Mouse (Mus musculus): ENCODE data around the gene Fgfr2.

Fgfr2 gene

DNA sequence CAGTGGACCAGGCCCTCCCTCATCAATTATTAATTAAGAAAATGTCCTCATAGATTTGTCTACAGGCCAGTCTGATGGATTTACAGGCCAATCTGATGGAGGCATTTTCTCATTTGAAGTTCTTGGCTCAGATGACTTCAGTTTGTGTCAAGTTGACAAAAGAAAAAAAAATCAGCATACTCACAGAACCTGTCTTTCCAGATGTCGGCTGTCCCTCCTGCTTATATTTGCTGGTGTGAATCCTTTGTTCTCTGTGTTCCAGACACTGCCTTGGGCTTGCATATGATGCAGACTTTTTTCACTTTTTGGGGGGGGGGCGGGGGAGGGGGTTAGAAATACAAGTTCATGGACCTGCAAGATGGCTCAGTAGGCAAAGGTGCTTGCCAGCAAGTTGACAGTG lies 1472.9 kb downstream of the Fgfr2 start:
- Histone ChIP-seq H3K27me3 (ENCODE audit: control insufficient read depth, insufficient read depth, low read length, poor library complexity, severe bottlenecking) (no peaks in the 10 kb centered on the region), H3K36me3 (ENCODE audit: control insufficient read depth, insufficient read depth, low read length, poor library complexity, severe bottlenecking) (no peaks in the 10 kb centered on the region)
- DNase-seq (ENCODE audit: low read depth, low spot score), result no peak

DNA sequence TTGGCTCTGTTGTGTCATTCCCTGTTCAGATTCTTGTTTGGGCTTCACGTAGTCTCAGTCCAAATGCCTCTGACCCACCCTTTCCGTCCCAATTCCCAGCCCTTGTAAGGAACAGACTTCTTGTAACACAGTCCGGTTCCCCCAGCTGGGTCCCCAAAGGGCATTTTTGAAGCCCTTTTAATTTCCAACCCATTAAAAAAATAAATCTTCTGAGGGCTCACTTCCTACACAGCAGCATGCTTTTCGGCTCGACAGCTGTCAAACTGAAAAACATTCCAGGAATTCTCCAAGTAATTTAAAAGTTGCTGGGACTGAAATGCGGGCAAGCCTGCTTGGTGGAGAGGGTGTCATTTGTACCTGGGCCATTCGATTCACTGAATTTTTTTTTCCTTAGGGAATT lies 1474.9 kb downstream of the Fgfr2 start:
- Histone ChIP-seq H3K36me3 (ENCODE audit: control insufficient read depth, insufficient read depth, low read length, poor library complexity, severe bottlenecking) (no peaks in the 10 kb centered on the region), H3K27me3 (ENCODE audit: control insufficient read depth, insufficient read depth, low read length, poor library complexity, severe bottlenecking) (no peaks in the 10 kb centered on the region)
- no peak for DNase-seq (ENCODE audit: low read depth, low spot score)

DNA sequence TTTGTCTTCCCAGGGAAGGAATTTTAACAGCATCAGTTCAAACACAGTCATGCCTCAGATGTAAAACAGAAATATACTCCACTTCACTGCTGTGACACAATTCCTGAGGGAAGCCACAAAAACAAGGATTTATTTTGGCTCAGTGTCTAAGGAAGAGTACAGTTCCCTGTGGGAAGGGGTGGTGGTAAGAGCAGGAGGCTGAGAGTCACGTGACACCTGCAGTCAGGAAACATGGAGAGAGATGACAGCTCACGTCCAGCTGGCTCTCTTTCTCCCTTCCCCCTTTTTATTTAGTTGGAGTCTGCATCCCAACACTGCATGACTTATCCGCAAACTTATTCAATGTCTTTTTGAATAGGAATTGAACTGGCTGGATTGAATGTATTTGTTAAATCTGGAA lies 1475.6 kb downstream of the Fgfr2 start:
- H3K27me3 ChIP-seq (ENCODE audit: control insufficient read depth, insufficient read depth, low read length, poor library complexity, severe bottlenecking), result no peaks in the 10 kb centered on the region
- no peaks in the 10 kb centered on the region for H3K36me3 ChIP-seq (ENCODE audit: control insufficient read depth, insufficient read depth, low read length, poor library complexity, severe bottlenecking)
- DNase-seq (ENCODE audit: low read depth, low spot score), result no peak

DNA sequence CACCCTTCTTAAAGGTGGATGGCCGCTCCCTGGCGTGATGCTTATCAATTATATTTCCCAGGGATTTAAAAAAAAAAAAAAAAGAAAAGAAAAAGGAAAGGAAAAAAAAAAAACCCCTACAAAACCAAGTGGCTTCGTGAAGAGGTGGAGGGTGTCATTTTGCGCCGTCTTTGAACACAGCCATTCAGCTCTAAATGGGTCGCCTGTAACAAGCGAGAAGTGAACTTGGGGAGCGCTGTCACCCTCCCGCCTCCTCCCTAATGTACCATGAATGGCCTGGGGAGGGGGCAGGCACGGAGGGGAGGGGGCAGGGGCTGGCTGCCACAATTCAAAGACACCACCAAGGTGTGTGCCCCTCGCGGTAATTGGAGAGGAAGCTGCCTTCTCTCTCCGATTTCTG lies 1478.6 kb downstream of the Fgfr2 start:
- Histone ChIP-seq H3K36me3 (ENCODE audit: control insufficient read depth, insufficient read depth, low read length, poor library complexity, severe bottlenecking) (no peaks in the 10 kb centered on the region), H3K27me3 (ENCODE audit: control insufficient read depth, insufficient read depth, low read length, poor library complexity, severe bottlenecking) (no peaks in the 10 kb centered on the region)
- DNase-seq (ENCODE audit: low read depth, low spot score), result no peak

DNA sequence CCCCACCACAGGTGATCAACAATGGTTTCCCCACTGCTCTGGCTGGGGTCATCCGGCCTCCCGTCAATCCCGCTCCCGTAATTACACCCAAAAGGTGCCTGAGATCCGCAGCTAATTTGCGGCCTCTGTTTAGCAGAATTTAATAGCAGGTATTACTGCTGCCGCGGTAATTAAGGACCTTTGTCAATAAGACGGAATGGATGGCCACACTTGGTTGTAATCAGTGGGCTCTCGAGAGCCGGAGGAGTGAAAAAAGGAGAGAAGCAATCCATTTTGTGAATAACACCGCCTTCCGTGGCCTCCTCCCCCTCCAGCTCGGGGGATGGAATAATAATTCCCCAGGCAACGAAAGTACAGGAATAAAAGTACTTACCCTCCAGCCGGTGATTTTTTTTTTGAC lies 1479.1 kb downstream of the Fgfr2 start:
- no peaks in the 10 kb centered on the region for H3K36me3 ChIP-seq (ENCODE audit: control insufficient read depth, insufficient read depth, low read length, poor library complexity, severe bottlenecking)
- DNase-seq (ENCODE audit: low read depth, low spot score), result no peak
- H3K27me3 ChIP-seq (ENCODE audit: control insufficient read depth, insufficient read depth, low read length, poor library complexity, severe bottlenecking), result no peaks in the 10 kb centered on the region

DNA sequence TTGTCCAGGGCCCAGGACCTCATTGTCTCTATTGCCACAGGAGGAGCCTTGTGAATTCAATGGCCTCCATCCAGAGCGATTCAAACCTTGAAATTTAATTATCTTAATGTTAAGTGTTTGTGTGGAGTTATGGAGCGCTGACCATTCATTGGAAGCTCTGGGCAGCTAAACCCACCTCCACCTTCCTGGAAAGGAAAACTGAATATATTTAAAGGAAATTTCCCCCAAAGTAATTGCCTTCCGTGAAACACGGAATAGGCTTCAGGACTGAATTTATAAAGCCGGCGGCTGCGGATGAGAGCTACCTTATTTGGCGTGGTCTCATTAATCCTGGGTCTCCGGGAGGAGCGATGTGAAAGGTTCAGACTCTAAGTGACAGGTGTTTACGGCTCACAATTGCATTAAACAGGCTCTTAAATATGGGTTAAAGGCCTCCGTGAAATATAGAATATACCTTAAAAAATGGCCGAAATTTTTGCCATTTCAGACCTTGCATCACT lies 1479.8 kb downstream of the Fgfr2 start:
- H3K36me3 ChIP-seq (ENCODE audit: control insufficient read depth, insufficient read depth, low read length, poor library complexity, severe bottlenecking), result no peaks in the 10 kb centered on the region
- no peak for DNase-seq (ENCODE audit: low read depth, low spot score)

DNA sequence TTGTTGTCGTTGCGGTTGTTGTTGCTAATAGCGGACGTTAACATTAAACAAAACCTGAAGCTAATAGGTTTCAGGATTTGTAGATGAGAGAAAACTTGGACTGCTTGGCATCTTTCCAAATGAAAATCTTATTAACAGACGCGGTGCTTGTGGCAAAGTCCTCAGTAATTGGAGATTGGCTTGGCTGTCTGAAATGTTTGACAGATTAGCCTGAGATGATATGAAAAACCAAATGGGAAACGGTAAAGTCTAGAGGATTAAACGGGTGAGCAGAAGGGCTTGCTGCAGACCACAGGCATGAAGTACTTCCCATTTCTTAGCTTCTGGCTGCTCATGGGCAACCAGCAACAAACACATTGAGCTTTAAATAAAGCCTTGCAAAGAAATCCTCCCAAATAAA lies 1493.6 kb downstream of the Fgfr2 start:
- DNase-seq (ENCODE audit: low read depth, low spot score), result no peak
- no peaks in the 10 kb centered on the region for H3K27me3 ChIP-seq (ENCODE audit: control insufficient read depth, insufficient read depth, low read length, poor library complexity, severe bottlenecking)
- H3K36me3 ChIP-seq (ENCODE audit: control insufficient read depth, insufficient read depth, low read length, poor library complexity, severe bottlenecking), result no peaks in the 10 kb centered on the region

More for the DNA sequence above, 1479.8 kb downstream of the Fgfr2 start:
- no peaks in the 10 kb centered on the region for H3K27me3 ChIP-seq (ENCODE audit: control insufficient read depth, insufficient read depth, low read length, poor library complexity, severe bottlenecking)

DNA sequence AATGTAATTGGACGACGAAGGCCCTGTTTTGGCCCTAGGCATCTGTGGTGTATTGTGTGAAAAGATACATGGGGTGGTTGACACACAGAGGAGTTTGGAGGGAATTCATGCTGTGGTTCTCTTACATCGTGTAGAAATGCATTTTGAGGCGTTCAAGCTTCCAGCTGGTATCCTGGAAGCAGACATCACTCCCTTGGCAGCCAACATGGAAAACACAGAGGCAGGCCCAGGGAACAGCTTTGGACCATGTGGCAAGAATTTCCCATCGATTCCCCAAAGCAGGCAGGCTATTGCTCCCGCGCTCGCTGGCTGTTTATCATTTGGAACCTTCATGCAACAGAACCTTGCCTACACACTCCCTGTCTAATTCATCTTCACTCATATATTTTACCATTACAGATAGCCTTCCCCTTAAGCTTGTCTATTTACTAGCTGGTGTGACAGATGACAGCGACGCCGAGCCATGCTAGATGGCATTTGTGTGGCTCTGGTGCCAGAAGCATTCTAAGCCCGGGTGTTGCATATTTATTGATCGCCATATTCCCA lies 1494.2 kb downstream of the Fgfr2 start:
- no peak for DNase-seq (ENCODE audit: low read depth, low spot score)
- Histone ChIP-seq H3K36me3 (ENCODE audit: control insufficient read depth, insufficient read depth, low read length, poor library complexity, severe bottlenecking) (no peaks in the 10 kb centered on the region), H3K27me3 (ENCODE audit: control insufficient read depth, insufficient read depth, low read length, poor library complexity, severe bottlenecking) (no peaks in the 10 kb centered on the region)

DNA sequence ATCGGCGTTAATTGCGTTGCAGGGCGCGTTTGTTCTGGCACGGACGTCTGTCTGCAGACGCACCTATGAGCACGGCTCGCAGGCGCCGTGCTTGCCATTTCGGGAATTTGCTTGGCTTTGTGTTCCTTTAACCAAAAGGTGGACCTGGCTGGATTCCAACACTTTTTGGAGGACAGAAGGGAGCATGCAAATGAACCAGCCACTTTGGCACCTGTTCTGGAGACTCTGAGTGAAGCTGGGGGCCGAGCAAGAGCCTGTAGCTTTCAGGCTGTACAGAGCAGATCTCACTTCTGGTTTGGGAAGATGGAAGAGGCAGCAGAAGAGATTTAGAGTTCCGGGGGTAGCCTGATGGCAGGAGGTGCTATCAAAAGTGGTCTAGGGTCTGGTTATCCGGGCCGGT lies 1494.8 kb downstream of the Fgfr2 start:
- DNase-seq (ENCODE audit: low read depth, low spot score), result no peak
- H3K27me3 ChIP-seq (ENCODE audit: control insufficient read depth, insufficient read depth, low read length, poor library complexity, severe bottlenecking), result no peaks in the 10 kb centered on the region
- H3K36me3 ChIP-seq (ENCODE audit: control insufficient read depth, insufficient read depth, low read length, poor library complexity, severe bottlenecking), result no peaks in the 10 kb centered on the region

DNA sequence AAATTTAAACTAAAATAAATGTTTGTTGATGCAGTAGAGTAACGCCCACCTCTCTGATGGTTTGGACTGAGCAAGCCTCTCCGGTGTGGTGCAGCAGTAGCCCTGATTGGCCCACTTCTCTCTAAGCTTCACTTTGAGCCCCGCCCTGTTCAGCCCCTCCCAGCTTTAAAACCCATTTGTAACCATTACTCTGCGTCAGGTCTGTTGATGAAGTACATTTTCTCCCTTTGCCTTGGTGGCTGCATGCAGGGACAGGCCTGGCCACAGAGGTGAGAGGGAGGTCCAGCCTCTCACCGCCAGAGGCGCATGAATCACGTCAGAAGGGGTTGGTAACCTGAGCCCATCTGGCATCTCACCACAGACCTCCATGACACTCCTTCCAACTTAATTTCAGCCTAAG lies 1513.5 kb downstream of the Fgfr2 start:
- DNase-seq (ENCODE audit: low read depth, low spot score), result no peak
- H3K27me3 ChIP-seq (ENCODE audit: control insufficient read depth, insufficient read depth, low read length, poor library complexity, severe bottlenecking), result no peaks in the 10 kb centered on the region
- no peaks in the 10 kb centered on the region for H3K36me3 ChIP-seq (ENCODE audit: control insufficient read depth, insufficient read depth, low read length, poor library complexity, severe bottlenecking)

DNA sequence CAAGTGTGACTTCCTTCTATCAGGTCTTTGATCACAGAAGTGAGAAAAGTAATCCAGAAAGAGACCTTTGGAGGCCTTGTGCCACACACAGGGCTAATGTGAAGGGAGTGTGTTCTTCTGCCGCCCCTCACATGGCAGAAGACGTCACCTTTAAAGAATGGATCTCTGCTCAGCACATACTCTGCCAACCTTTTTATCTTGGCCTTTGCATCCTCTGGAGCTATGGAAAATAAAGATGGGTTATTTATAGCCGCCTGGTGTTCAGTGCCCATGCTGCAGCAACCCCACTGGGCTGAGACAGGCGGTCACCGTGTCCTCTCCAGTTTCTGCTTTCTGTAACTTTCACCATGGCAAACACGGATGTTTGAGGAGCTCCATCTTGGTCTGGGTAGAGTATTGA lies 1515.1 kb downstream of the Fgfr2 start:
- no peak for DNase-seq (ENCODE audit: low read depth, low spot score)
- Histone ChIP-seq H3K27me3 (ENCODE audit: control insufficient read depth, insufficient read depth, low read length, poor library complexity, severe bottlenecking) (no peaks in the 10 kb centered on the region), H3K36me3 (ENCODE audit: control insufficient read depth, insufficient read depth, low read length, poor library complexity, severe bottlenecking) (no peaks in the 10 kb centered on the region)

DNA sequence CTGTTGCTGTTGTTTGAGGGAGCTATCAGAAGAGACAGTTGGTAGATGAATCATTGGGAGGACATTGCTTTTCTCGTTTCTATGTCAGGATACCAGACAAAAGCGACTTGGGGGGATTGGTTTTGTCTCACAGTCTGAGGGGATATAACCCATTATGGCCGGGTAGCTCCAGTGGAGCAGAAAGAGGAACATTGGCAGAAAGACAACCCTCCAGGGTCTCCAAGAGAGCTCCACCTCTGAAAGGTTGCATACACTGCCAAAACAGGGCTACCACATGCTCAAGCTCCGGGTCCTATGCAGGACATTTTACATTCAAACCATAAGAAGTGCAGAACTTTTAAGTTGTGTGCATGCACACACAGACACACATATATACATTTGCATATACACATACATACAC lies 1517.7 kb downstream of the Fgfr2 start:
- DNase-seq (ENCODE audit: low read depth, low spot score), result no peak
- Histone ChIP-seq H3K27me3 (ENCODE audit: control insufficient read depth, insufficient read depth, low read length, poor library complexity, severe bottlenecking) (no peaks in the 10 kb centered on the region), H3K36me3 (ENCODE audit: control insufficient read depth, insufficient read depth, low read length, poor library complexity, severe bottlenecking) (no peaks in the 10 kb centered on the region)

DNA sequence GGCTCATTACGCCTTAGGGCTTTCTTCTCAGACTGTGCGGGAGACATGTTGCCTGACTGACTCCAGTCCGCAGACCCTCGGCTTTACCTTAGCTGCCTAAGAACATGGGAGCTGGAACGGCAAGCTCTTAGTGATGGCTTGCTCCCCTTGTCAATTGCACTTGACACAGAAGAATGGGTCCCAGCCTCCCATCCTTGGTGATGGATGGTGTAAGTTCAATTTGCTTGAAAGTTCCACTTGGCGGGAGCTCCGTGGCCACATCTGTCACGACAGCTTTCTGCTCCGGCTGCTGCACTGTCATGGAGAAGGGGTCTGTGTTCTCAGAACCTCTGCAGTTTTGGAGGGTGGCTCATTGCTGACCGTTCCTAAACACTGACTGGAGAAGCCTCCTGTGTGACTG lies 1518.2 kb downstream of the Fgfr2 start:
- H3K27me3 ChIP-seq (ENCODE audit: control insufficient read depth, insufficient read depth, low read length, poor library complexity, severe bottlenecking), result no peaks in the 10 kb centered on the region
- no peaks in the 10 kb centered on the region for H3K36me3 ChIP-seq (ENCODE audit: control insufficient read depth, insufficient read depth, low read length, poor library complexity, severe bottlenecking)
- DNase-seq (ENCODE audit: low read depth, low spot score), result no peak

DNA sequence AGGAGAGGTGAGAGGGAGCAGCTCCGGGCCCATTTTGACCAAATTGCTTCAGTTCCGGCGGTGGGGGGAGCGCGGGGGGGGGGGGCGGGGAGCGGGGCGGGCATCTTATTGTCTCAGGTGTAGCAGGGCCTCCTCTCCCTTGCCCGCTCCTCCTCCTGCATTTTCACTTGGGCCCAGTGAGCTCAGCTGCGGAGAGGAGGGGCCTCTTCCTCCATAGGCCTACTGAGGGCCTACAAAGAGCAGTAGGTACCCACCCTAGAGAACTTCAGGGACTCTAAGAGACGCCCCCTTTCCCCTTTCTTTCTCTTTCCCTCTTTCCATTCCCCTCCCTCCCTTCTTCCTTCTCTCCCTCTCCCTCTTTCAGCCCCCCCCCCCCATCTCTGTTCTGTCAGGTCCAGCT lies 1520.0 kb downstream of the Fgfr2 start:
- DNase-seq (ENCODE audit: low read depth, low spot score), result no peak
- Histone ChIP-seq H3K36me3 (ENCODE audit: control insufficient read depth, insufficient read depth, low read length, poor library complexity, severe bottlenecking) (no peaks in the 10 kb centered on the region), H3K27me3 (ENCODE audit: control insufficient read depth, insufficient read depth, low read length, poor library complexity, severe bottlenecking) (no peaks in the 10 kb centered on the region)

DNA sequence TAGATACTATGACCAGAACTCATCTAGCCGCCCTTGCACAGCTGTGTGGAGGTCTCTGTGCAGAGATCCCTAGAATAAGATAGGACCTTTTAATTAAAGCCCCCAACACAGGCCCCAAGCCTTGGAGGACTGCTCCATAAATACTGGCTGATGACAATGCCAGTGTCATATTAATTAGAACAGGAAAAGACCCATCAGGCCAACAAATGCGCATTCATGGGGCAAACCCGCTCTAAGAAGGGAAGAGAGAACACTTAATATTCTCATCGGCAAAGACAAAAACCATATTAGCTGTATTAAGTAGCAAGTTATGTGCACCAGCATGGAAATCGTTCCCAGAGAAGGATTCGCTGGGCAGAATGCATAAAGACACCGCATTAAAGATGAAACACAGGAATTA lies 1521.0 kb downstream of the Fgfr2 start:
- Histone ChIP-seq H3K36me3 (ENCODE audit: control insufficient read depth, insufficient read depth, low read length, poor library complexity, severe bottlenecking) (no peaks in the 10 kb centered on the region), H3K27me3 (ENCODE audit: control insufficient read depth, insufficient read depth, low read length, poor library complexity, severe bottlenecking) (no peaks in the 10 kb centered on the region)
- DNase-seq (ENCODE audit: low read depth, low spot score), result no peak

DNA sequence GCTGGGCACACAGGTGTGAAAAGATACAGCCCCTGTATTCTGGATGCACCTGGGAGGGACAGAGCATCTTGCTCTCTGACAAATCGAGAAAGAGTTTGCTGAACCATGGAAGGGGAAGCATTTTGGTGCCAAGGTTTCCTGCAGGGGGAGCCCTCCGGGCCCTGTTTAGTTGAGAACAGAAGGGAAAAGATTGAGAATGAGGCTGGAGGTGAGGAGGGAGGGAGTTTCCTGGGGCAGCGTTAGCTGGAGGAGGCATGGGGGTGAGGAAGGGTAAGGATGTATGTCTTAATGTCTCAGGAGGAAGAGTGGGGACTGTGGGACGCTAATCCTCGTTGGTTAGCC lies 1524.7 kb downstream of the Fgfr2 start:
- H3K36me3 ChIP-seq (ENCODE audit: control insufficient read depth, insufficient read depth, low read length, poor library complexity, severe bottlenecking), result no peaks in the 10 kb centered on the region
- DNase-seq (ENCODE audit: low read depth, low spot score), result no peak

More for the DNA sequence above, 1524.7 kb downstream of the Fgfr2 start:
- no peaks in the 10 kb centered on the region for H3K27me3 ChIP-seq (ENCODE audit: control insufficient read depth, insufficient read depth, low read length, poor library complexity, severe bottlenecking)
